Mouse (Mus musculus): ENCODE results near the gene Maml3.

Gene Maml3

GRCm38 (mm10) chr3:51697931-51698330 lies 406.9 kb downstream of the Maml3 start:
- DNase-seq: no peak

GRCm38 (mm10) chr3:51695713-51696112 lies 409.2 kb downstream of the Maml3 start:
- DNase-seq: no peak

- DNase-seq: no peak
Measured at GRCm38 (mm10) chr3:51694576-51694975, 410.3 kb downstream of the Maml3 start.

- DNase-seq: no peak
Measured at GRCm38 (mm10) chr3:51693196-51693595, 411.7 kb downstream of the Maml3 start.

GRCm38 (mm10) chr3:51688725-51689124 lies 416.2 kb downstream of the Maml3 start:
- DNase-seq: no peak

GRCm38 (mm10) chr3:51686791-51687190 lies 418.1 kb downstream of the Maml3 start:
- DNase-seq: peak; percentile 54 to 69

GRCm38 (mm10) chr3:51686316-51686715 lies 418.6 kb downstream of the Maml3 start:
- DNase-seq: peak; percentile 63 to 70

- DNase-seq: no peak
Measured at GRCm38 (mm10) chr3:51685539-51685938, 419.3 kb downstream of the Maml3 start.

- no peak for DNase-seq
Measured at GRCm38 (mm10) chr3:51674963-51675362, 429.9 kb downstream of the Maml3 start.

- DNase-seq: peak; percentile 69 to 71
Measured at GRCm38 (mm10) chr3:51673408-51674086, 431.3 kb downstream of the Maml3 start.

GRCm38 (mm10) chr3:51672631-51673030 lies 432.2 kb downstream of the Maml3 start:
- no peak for DNase-seq

GRCm38 (mm10) chr3:51671071-51671469 lies 433.8 kb downstream of the Maml3 start:
- DNase-seq: no peak

GRCm38 (mm10) chr3:51670414-51671070 lies 434.3 kb downstream of the Maml3 start:
- DNase-seq: no peak

- no peak for DNase-seq
Measured at GRCm38 (mm10) chr3:51668607-51669006, 436.3 kb downstream of the Maml3 start.

GRCm38 (mm10) chr3:51662557-51662956 lies 442.3 kb downstream of the Maml3 start:
- no peak for DNase-seq

- DNase-seq: no peak
Measured at GRCm38 (mm10) chr3:51661880-51662550, 442.9 kb downstream of the Maml3 start.

- DNase-seq: no peak
Measured at GRCm38 (mm10) chr3:51661376-51661775, 443.5 kb downstream of the Maml3 start.

- no peak for DNase-seq
Measured at GRCm38 (mm10) chr3:51660821-51661276, 444.0 kb downstream of the Maml3 start.

GRCm38 (mm10) chr3:51660060-51660459 lies 444.8 kb downstream of the Maml3 start, which contains the start of gene Mgst2:
Gene Mgst2, plus strand, starts transcription at chr3:51660360.
- no peak for DNase-seq

- no peak for DNase-seq
Measured at GRCm38 (mm10) chr3:51659415-51659814, 445.5 kb downstream of the Maml3 start.

- DNase-seq: no peak
Measured at GRCm38 (mm10) chr3:51654303-51655055, 450.4 kb downstream of the Maml3 start.

GRCm38 (mm10) chr3:51652701-51653100 lies 452.2 kb downstream of the Maml3 start:
- peak; percentile 53 to 62 for DNase-seq

GRCm38 (mm10) chr3:51652292-51652691 lies 452.6 kb downstream of the Maml3 start:
- peak; percentile 94 to 97 for DNase-seq

All from cerebellum, postnatal 10 days (tissue).